Mouse (Mus musculus) MEL (cell line): ENCODE data around the gene Cadm4. TPM values are rescaled to one million over a fixed set of nuclear protein-coding genes. Genes with fewer than 3 reads are reported as not detected.

Experiments used
- DNase-seq: peaks from one replicate; pipeline ENCODE4 v3.0.0; 2011; ENCODE audit warnings: low read depth, low spot score
- H3K27ac ChIP-seq: 2 replicates; pipeline ENCODE4 v1.5.1; 2012; ENCODE audit warnings: low read depth, mild to moderate bottlenecking, control low read depth, low read length, moderate library complexity; ENCODE audit not compliant: control insufficient read depth
- H3K27me3 ChIP-seq, 2 experiments: fragments of 150-350 bp in 1 of 2; sonication (generic) in 1 of 2; 2 replicates each; pipeline ENCODE4 v1.6.1; 2012; ENCODE audit warnings: low read length in 2 of 2, mild to moderate bottlenecking in 2 of 2, improper control_type of control experiment in 1 of 2, moderate library complexity in 1 of 2; ENCODE audit not compliant: insufficient read depth in 2 of 2, control insufficient read depth in 1 of 2
- H3K36me3 ChIP-seq, 2 experiments: 2 replicates each; pipeline ENCODE4 v1.6.1; 2012 to 2014; ENCODE audit warnings: low read length in 2 of 2, improper control_type of control experiment in 1 of 2, inconsistent platforms in 1 of 2, mild to moderate bottlenecking in 1 of 2; ENCODE audit not compliant: insufficient read depth in 2 of 2, control insufficient read depth in 1 of 2
- H3K4me1 ChIP-seq, 2 experiments: fragments of 150-350 bp in 1 of 2; sonication (generic) in 1 of 2; 2 replicates each; pipeline ENCODE4 v1.6.1; 2012; ENCODE audit warnings: low read length in 2 of 2, improper control_type of control experiment in 1 of 2, mild to moderate bottlenecking in 1 of 2; ENCODE audit not compliant: insufficient read depth in 2 of 2, control insufficient read depth in 1 of 2
- H3K4me3 ChIP-seq, 2 experiments: fragments of 150-350 bp in 1 of 2; sonication (generic) in 1 of 2; 2 replicates each; pipeline ENCODE4 v1.5.1; 2012; ENCODE audit warnings: low read depth in 2 of 2, low read length in 2 of 2, mild to moderate bottlenecking in 2 of 2, moderate library complexity in 2 of 2, control low read depth in 1 of 2, improper control_type of control experiment in 1 of 2; ENCODE audit not compliant: control insufficient read depth in 1 of 2, insufficient read depth in 1 of 2
- H3K79me2 ChIP-seq: 2 replicates; pipeline ENCODE4 v1.6.1; 2012; ENCODE audit warnings: mild to moderate bottlenecking, low read length, moderate library complexity; ENCODE audit not compliant: control insufficient read depth, poor library complexity, insufficient read depth
- H3K9ac ChIP-seq: 2 replicates; pipeline ENCODE4 v1.6.1; 2012; ENCODE audit warnings: low read depth, mild to moderate bottlenecking, control low read depth, low read length, moderate library complexity; ENCODE audit not compliant: control insufficient read depth, poor library complexity, severe bottlenecking
- H3K9me3 ChIP-seq: fragments of 150-350 bp; sonication (generic); replicated peaks from 2 replicates; pipeline ENCODE4 v1.6.1; 2012; ENCODE audit warnings: mild to moderate bottlenecking, low read length, improper control_type of control experiment, moderate library complexity; ENCODE audit not compliant: insufficient read depth
- BHLHE40 ChIP-seq: IDR thresholded peaks from 2 replicates; pipeline ENCODE4 v1.6.1; 2012; ENCODE audit warnings: low read depth, mild to moderate bottlenecking, inconsistent platforms, low read length, improper control_type of control experiment, borderline replicate concordance
- CHD1 ChIP-seq: IDR thresholded peaks from 2 replicates; pipeline ENCODE4 v1.6.1; 2012; ENCODE audit warnings: low read depth, mild to moderate bottlenecking, inconsistent platforms, low read length, improper control_type of control experiment
- CTCF ChIP-seq, 3 experiments: IDR thresholded peaks in 2 of 3; conservative IDR thresholded peaks in 1 of 3; 2 replicates each; pipeline ENCODE4 v1.5.1; 2011 to 2012; ENCODE audit warnings: low read length in 3 of 3, low read depth in 2 of 3, mild to moderate bottlenecking in 2 of 3, improper control_type of control experiment in 1 of 3, inconsistent platforms in 1 of 3, mixed read lengths in 1 of 3, moderate library complexity in 1 of 3; ENCODE audit not compliant: control insufficient read depth in 1 of 3, insufficient read depth in 1 of 3, poor library complexity in 1 of 3, severe bottlenecking in 1 of 3
- ELF1 ChIP-seq: IDR thresholded peaks from 2 replicates; pipeline ENCODE4 v1.6.1; 2014; ENCODE audit warnings: low read depth, mild to moderate bottlenecking, inconsistent platforms, low read length, improper control_type of control experiment, moderate library complexity
- EP300 ChIP-seq, 2 experiments: IDR thresholded peaks; 2 replicates each; pipeline ENCODE4 v1.6.1; 2011; ENCODE audit warnings: improper control_type of control experiment in 2 of 2, low read length in 2 of 2, low read depth in 1 of 2, mild to moderate bottlenecking in 1 of 2
- GABPA ChIP-seq: IDR thresholded peaks from 2 replicates; pipeline ENCODE4 v1.6.1; 2012; ENCODE audit warnings: low read depth, mild to moderate bottlenecking, inconsistent platforms, low read length, improper control_type of control experiment, moderate library complexity
- HCFC1 ChIP-seq: IDR thresholded peaks from 2 replicates; pipeline ENCODE4 v1.6.1; 2012; ENCODE audit warnings: low read depth, mild to moderate bottlenecking, inconsistent platforms, low read length, improper control_type of control experiment, moderate library complexity
- JUND ChIP-seq: IDR thresholded peaks from 2 replicates; pipeline ENCODE4 v1.6.1; 2011; ENCODE audit warnings: low read depth, mild to moderate bottlenecking, improper control_type of control experiment, low read length
- MEF2A ChIP-seq: IDR thresholded peaks from 2 replicates; pipeline ENCODE4 v1.6.1; 2014; ENCODE audit warnings: low read depth, mild to moderate bottlenecking, inconsistent platforms, low read length, improper control_type of control experiment; ENCODE audit not compliant: poor library complexity, insufficient replicate concordance, severe bottlenecking; ENCODE audit errors: extremely low read depth
- MXI1 ChIP-seq: IDR thresholded peaks from 2 replicates; pipeline ENCODE4 v1.6.1; 2011; ENCODE audit warnings: mild to moderate bottlenecking, low read depth, low read length, improper control_type of control experiment
- MYB ChIP-seq: IDR thresholded peaks from 2 replicates; pipeline ENCODE4 v1.6.1; 2011; ENCODE audit warnings: mild to moderate bottlenecking, low read depth, low read length, improper control_type of control experiment
- MYC ChIP-seq: IDR thresholded peaks from 2 replicates; pipeline ENCODE4 v1.6.1; 2011; ENCODE audit warnings: low read depth, mild to moderate bottlenecking, low read length, improper control_type of control experiment, moderate library complexity
- NRF1 ChIP-seq: IDR thresholded peaks from 2 replicates; pipeline ENCODE4 v1.6.1; 2014; ENCODE audit warnings: low read depth, mild to moderate bottlenecking, inconsistent platforms, low read length, improper control_type of control experiment, moderate library complexity; ENCODE audit not compliant: poor library complexity, insufficient read depth, severe bottlenecking
- POLR2A ChIP-seq, 2 experiments: IDR thresholded peaks; 2 replicates each; pipeline ENCODE4 v1.6.1; 2011 to 2012; ENCODE audit warnings: low read length in 2 of 2, mild to moderate bottlenecking in 2 of 2, control low read depth in 1 of 2, improper control_type of control experiment in 1 of 2, low read depth in 1 of 2, moderate library complexity in 1 of 2; ENCODE audit not compliant: control insufficient read depth in 1 of 2, insufficient read depth in 1 of 2, poor library complexity in 1 of 2
- POLR2AphosphoS2 ChIP-seq: IDR thresholded peaks from 2 replicates; pipeline ENCODE4 v1.6.1; 2011; ENCODE audit warnings: low read length, improper control_type of control experiment
- RAD21 ChIP-seq: IDR thresholded peaks from 2 replicates; pipeline ENCODE4 v1.6.1; 2011; ENCODE audit warnings: mild to moderate bottlenecking, low read depth, low read length, improper control_type of control experiment
- RCOR1 ChIP-seq: IDR thresholded peaks from 2 replicates; pipeline ENCODE4 v1.6.1; 2012; ENCODE audit warnings: low read depth, mild to moderate bottlenecking, inconsistent platforms, low read length, improper control_type of control experiment
- SIN3A ChIP-seq: IDR thresholded peaks from 2 replicates; pipeline ENCODE4 v1.6.1; 2012; ENCODE audit warnings: low read length, improper control_type of control experiment, inconsistent platforms
- SMC3 ChIP-seq: IDR thresholded peaks from 2 replicates; pipeline ENCODE4 v1.6.1; 2011; ENCODE audit warnings: low read depth, low read length, improper control_type of control experiment
- USF1 ChIP-seq: IDR thresholded peaks from 2 replicates; pipeline ENCODE4 v1.6.1; 2014; ENCODE audit warnings: low read depth, mild to moderate bottlenecking, inconsistent platforms, low read length, improper control_type of control experiment, moderate library complexity
- USF2 ChIP-seq, 2 experiments: IDR thresholded peaks; 2 replicates each; pipeline ENCODE4 v1.6.1; 2011 to 2012; ENCODE audit warnings: improper control_type of control experiment in 2 of 2, low read length in 2 of 2, borderline replicate concordance in 1 of 2, inconsistent platforms in 1 of 2, low read depth in 1 of 2, mild to moderate bottlenecking in 1 of 2; ENCODE audit not compliant: insufficient read depth in 1 of 2
- ZC3H11A ChIP-seq: IDR thresholded peaks from 2 replicates; pipeline ENCODE4 v1.6.1; 2012; ENCODE audit warnings: low read depth, mild to moderate bottlenecking, inconsistent platforms, low read length, improper control_type of control experiment
- ZKSCAN1 ChIP-seq: IDR thresholded peaks from 2 replicates; pipeline ENCODE4 v1.6.1; 2012; ENCODE audit warnings: low read depth, mild to moderate bottlenecking, inconsistent platforms, low read length, improper control_type of control experiment, moderate library complexity
- ZMIZ1 ChIP-seq: IDR thresholded peaks from 2 replicates; pipeline ENCODE4 v1.6.1; 2012; ENCODE audit warnings: low read depth, mild to moderate bottlenecking, inconsistent platforms, low read length, improper control_type of control experiment, moderate library complexity
- polyA plus RNA-seq, 2 experiments: library from polyadenylated mRNA; stranded (reverse) in 1 of 2; unstranded in 1 of 2; fragments of >175 nt in 1 of 2; fragments of >200 nt in 1 of 2; gene quantifications; 2 replicates each; pipeline versions ENCODE4 v1.2.1 to v1.2.4; 2012; ENCODE audit warnings: low replicate concordance in 2 of 2, low read depth in 1 of 2; ENCODE audit not compliant: insufficient read length in 2 of 2, insufficient read depth in 1 of 2, missing spikeins in 1 of 2
- total RNA-seq: library from RNA; depleted of rRNA; stranded (reverse); fragments of 300-350 nt; gene quantifications from 2 replicates; pipeline ENCODE4 v1.2.3, GENCODE M21; 2012

Gene Cadm4
- total and polyA plus RNA-seq, 3 experiments, result 0.12 to 0.38 TPM; not detected in 1

- DNase-seq, result no peak
- Histone ChIP-seq H3K9me3 (no peaks in the 10 kb centered on the region), H3K27ac (no peak overlapping the region), H3K4me1 (peaks cover 4 to 19% of the 10 kb centered on the region in 2 experiments), H3K9ac (no peak overlapping the region), H3K4me3 (no peak overlapping the region), H3K36me3 (peaks cover 0 to 5% of the 10 kb centered on the region in 2 experiments; a peak in 2 of 4 replicates), H3K27me3 (peaks cover 5 to 8% of the 10 kb centered on the region in 2 experiments), H3K79me2 (0 out of 2 replicates have a peak, but pooled peaks cover 2% of the 10 kb centered on the region)
- TF ChIP-seq ZC3H11A (no peak), NRF1 (no peak), SIN3A (no peak), POLR2AphosphoS2 (no peak), BHLHE40 (no peak), RAD21 (no peak), USF2 (IDR thresholded peaks at IDR 0.05; ENCODE audit: borderline replicate concordance in 1 of 2, insufficient read depth in 1 of 2, low read depth in 1 of 2, low read length in 2 of 2) (no peak), CHD1 (no peak), MEF2A (no peak), USF1 (no peak), CTCF (IDR thresholded peaks at IDR 0.05 in 2 of 3, conservative IDR thresholded peaks at IDR 0.05 in 1 of 3; ENCODE audit: control insufficient read depth in 1 of 3, insufficient read depth in 1 of 3, low read depth in 2 of 3, low read length in 3 of 3, poor library complexity in 1 of 3, severe bottlenecking in 1 of 3) (no peak), MXI1 (no peak), POLR2A (IDR thresholded peaks at IDR 0.05; ENCODE audit: control insufficient read depth in 1 of 2, insufficient read depth in 1 of 2, low read depth in 1 of 2, low read length in 2 of 2, poor library complexity in 1 of 2) (no peak), MYB (no peak), ELF1 (no peak)
These were observed 22.4 kb upstream of the Cadm4 start for GRCm38 (mm10) chr7:24459440-24459839.

GRCm38 (mm10) chr7:24459843-24460242 lies 22.0 kb upstream of the Cadm4 start:
- no peak overlapping the region for H3K27ac ChIP-seq
- H3K9ac ChIP-seq, result no peak overlapping the region
- no peak for DNase-seq
- H3K36me3 ChIP-seq, result peaks cover 0 to 5% of the 10 kb centered on the region in 2 experiments; a peak in 2 of 4 replicates
- H3K79me2 ChIP-seq, result 0 out of 2 replicates have a peak, but pooled peaks cover 2% of the 10 kb centered on the region
- peaks cover 5 to 8% of the 10 kb centered on the region in 2 experiments for H3K27me3 ChIP-seq
- H3K4me3 ChIP-seq, result no peak overlapping the region
- H3K4me1 ChIP-seq, result peaks cover 4 to 19% of the 10 kb centered on the region in 2 experiments
- TF ChIP-seq POLR2AphosphoS2 (no peak), MYC (no peak), HCFC1 (no peak), RCOR1 (no peak), JUND (no peak), MEF2A (no peak), RAD21 (no peak), GABPA (no peak), SIN3A (no peak), ZMIZ1 (no peak), ZKSCAN1 (no peak), MYB (no peak), SMC3 (no peak), EP300 (IDR thresholded peaks at IDR 0.05; ENCODE audit: low read depth in 1 of 2, low read length in 2 of 2) (no peak)
- no peaks in the 10 kb centered on the region for H3K9me3 ChIP-seq
